Mouse (Mus musculus): ENCODE data around the gene Ywhaq. TPM values are rescaled to one million over a fixed set of nuclear protein-coding genes. Genes with fewer than 3 reads are reported as not detected.
A peak's percentile ranks its signal among the peaks of the same experiment; 100 is the strongest.

The Ywhaq gene
- polyA plus RNA-seq, 1 experiment, result 156 TPM

DNA sequence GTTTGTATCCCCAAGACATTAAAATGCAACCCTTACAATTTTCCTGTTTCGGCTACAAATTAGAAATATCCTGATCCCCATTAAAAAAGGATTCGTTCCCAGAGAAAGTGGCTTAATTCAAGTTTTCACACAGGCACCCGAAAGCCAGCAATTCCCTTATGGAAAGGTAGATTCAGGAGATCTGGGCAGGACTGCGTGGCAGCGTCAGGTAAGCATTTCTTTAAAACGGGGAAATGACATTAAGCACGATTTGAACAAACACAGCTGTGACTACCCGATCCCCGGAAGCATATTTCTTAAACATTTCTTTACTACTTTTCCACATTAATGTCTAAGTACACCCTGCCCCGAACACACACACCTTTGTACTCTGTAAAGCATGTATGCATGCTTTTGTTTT is 646 bp upstream of the Ywhaq start:
- peak overlapping the region; percentile 82 for H3K4me2 ChIP-seq (ENCODE audit: low read depth)
- H3K27me3 ChIP-seq (ENCODE audit: control insufficient read depth, insufficient read depth, insufficient read length), result no peaks in the 10 kb centered on the region
- H3K79me2 ChIP-seq (ENCODE audit: control insufficient read depth, insufficient read depth), result peaks cover 37% of the 10 kb centered on the region
- TF ChIP-seq TCF3 (IDR thresholded peaks at IDR 0.05; ENCODE audit: insufficient read length, low read depth) (no peak), MAX (IDR thresholded peaks at IDR 0.05; ENCODE audit: low read depth) (no peak), POLR2A (IDR thresholded peaks at IDR 0.05; ENCODE audit: insufficient read length, low read depth) (no peak), TCF12 (IDR thresholded peaks at IDR 0.05; ENCODE audit: insufficient read depth, poor library complexity, severe bottlenecking) (no peak)
- H3K4me3 ChIP-seq, result peak overlapping the region; percentile 63
- peaks cover 21% of the 10 kb centered on the region for H3K36me3 ChIP-seq (ENCODE audit: control insufficient read depth, insufficient read depth)
- H3ac ChIP-seq (ENCODE audit: control insufficient read depth, insufficient read length), result no peak overlapping the region

DNA sequence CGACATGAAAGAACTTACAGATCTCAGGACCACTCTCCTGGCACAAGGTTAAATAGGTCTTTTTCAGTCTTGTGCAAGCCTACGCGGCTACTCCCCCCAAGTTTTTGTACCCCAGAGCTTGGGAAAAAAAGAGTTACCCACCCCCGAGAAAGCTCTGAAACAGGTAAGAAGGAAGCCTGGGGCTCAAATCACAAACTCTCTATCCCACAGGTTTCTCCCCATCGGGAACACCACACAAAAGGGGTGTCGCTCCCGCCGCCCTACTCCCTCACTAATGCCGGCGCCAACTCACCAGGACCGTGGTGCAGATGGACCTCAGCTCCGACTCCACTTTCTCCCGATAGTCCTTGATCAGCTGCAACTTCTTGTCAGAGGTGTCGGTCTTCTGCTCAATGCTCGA is 931 bp downstream of the Ywhaq start:
- Histone ChIP-seq H3K4me2 (ENCODE audit: low read depth) (peak overlapping the region; percentile 85), H3K27me3 (ENCODE audit: control insufficient read depth, insufficient read depth, insufficient read length) (no peaks in the 10 kb centered on the region), H3K79me2 (ENCODE audit: control insufficient read depth, insufficient read depth) (peaks cover 53% of the 10 kb centered on the region), H3K4me3 (peak overlapping the region; percentile 63), H3ac (ENCODE audit: control insufficient read depth, insufficient read length) (peak overlapping the region; percentile 68), H3K36me3 (ENCODE audit: control insufficient read depth, insufficient read depth) (peaks cover 30% of the 10 kb centered on the region)
- TF ChIP-seq MAX (IDR thresholded peaks at IDR 0.05; ENCODE audit: low read depth) (no peak), SRF (IDR thresholded peaks at IDR 0.05; ENCODE audit: control insufficient read depth, insufficient read length, low read depth) (no peak), REST (IDR thresholded peaks at IDR 0.05; ENCODE audit: insufficient read depth, insufficient read length) (no peak), MYOG (IDR thresholded peaks at IDR 0.05; ENCODE audit: control insufficient read depth in 1 of 3, insufficient read depth in 1 of 3, insufficient read length in 2 of 3, low read depth in 2 of 3) (no peak), TCF3 (IDR thresholded peaks at IDR 0.05; ENCODE audit: insufficient read length, low read depth) (no peak), POLR2AphosphoS2 (IDR thresholded peaks at IDR 0.05; ENCODE audit: insufficient read length, low read depth) (no peak), CEBPB (IDR thresholded peaks at IDR 0.05; ENCODE audit: insufficient read depth, poor library complexity, severe bottlenecking) (no peak), POLR2A (IDR thresholded peaks at IDR 0.05; ENCODE audit: insufficient read length, low read depth) (no peak), E2F4 (IDR thresholded peaks at IDR 0.05; ENCODE audit: insufficient read depth) (no peak), USF1 (IDR thresholded peaks at IDR 0.05; ENCODE audit: low read depth) (no peak), TCF12 (IDR thresholded peaks at IDR 0.05; ENCODE audit: insufficient read depth, poor library complexity, severe bottlenecking) (no peak)

DNA sequence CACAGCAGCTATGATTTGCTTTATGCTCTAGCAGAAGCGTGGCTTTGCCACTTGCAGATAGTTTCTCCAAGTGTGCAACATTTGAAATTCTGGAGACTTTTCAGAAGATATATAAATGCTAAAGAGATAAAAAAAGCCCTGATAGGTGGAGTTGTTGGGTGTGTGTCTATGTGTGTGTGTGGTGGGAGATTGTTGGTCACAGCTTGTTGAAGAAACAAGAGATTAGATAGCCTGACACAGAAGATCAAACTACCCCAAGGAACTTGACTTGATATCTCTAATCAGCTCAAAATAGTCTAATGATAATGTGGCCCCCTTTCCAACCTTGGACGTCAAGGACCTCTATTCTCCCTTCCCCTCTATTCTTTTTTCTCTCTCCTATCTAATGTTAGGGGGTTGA is 6.8 kb downstream of the Ywhaq start:
- TF ChIP-seq TCF3 (IDR thresholded peaks at IDR 0.05; ENCODE audit: insufficient read length, low read depth) (no peak), MAX (IDR thresholded peaks at IDR 0.05; ENCODE audit: low read depth) (no peak), POLR2A (IDR thresholded peaks at IDR 0.05; ENCODE audit: insufficient read length, low read depth) (no peak), MYOD1 (IDR thresholded peaks at IDR 0.05; ENCODE audit: control insufficient read depth in 1 of 3, insufficient read length in 2 of 3, low read depth in 2 of 3) (no peak), TCF12 (IDR thresholded peaks at IDR 0.05; ENCODE audit: insufficient read depth, poor library complexity, severe bottlenecking) (no peak), CEBPB (IDR thresholded peaks at IDR 0.05; ENCODE audit: insufficient read depth, poor library complexity, severe bottlenecking) (no peak), REST (IDR thresholded peaks at IDR 0.05; ENCODE audit: insufficient read depth, insufficient read length) (no peak), POLR2AphosphoS2 (IDR thresholded peaks at IDR 0.05; ENCODE audit: insufficient read length, low read depth) (no peak), SRF (IDR thresholded peaks at IDR 0.05; ENCODE audit: control insufficient read depth, insufficient read length, low read depth) (no peak), E2F4 (IDR thresholded peaks at IDR 0.05; ENCODE audit: insufficient read depth) (no peak), MYOG (IDR thresholded peaks at IDR 0.05; ENCODE audit: control insufficient read depth in 1 of 3, insufficient read depth in 1 of 3, insufficient read length in 2 of 3, low read depth in 2 of 3) (no peak), USF1 (IDR thresholded peaks at IDR 0.05; ENCODE audit: low read depth) (no peak)
- Histone ChIP-seq H3K79me2 (ENCODE audit: control insufficient read depth, insufficient read depth) (peaks cover 100% of the 10 kb centered on the region), H3K4me2 (ENCODE audit: low read depth) (no peak overlapping the region), H3K36me3 (ENCODE audit: control insufficient read depth, insufficient read depth) (peaks cover 58% of the 10 kb centered on the region), H3K4me3 (no peak overlapping the region), H3K27me3 (ENCODE audit: control insufficient read depth, insufficient read depth, insufficient read length) (no peaks in the 10 kb centered on the region), H3ac (ENCODE audit: control insufficient read depth, insufficient read length) (no peak overlapping the region)

DNA sequence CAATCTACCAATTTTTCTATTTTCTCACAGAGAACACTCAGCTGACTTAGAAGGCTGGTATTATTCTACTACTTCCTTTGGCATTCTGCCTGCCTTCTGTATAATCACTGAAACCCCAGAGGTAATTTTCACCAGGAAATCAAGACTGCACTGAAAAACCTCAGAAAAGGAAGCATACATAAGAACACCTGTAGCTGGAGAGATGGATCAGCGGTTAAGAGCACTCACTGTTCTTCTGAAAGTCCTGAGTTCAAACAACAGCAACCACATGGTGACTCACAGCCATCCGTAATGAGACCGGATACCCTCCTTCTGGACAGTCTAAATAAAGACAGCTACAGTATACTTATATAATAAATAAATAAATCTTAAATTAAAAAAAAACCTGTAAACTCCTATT is 7.8 kb downstream of the Ywhaq start:
- Histone ChIP-seq H3K36me3 (ENCODE audit: control insufficient read depth, insufficient read depth) (peaks cover 62% of the 10 kb centered on the region), H3ac (ENCODE audit: control insufficient read depth, insufficient read length) (no peak overlapping the region), H3K79me2 (ENCODE audit: control insufficient read depth, insufficient read depth) (peaks cover 100% of the 10 kb centered on the region), H3K27me3 (ENCODE audit: control insufficient read depth, insufficient read depth, insufficient read length) (no peaks in the 10 kb centered on the region), H3K4me3 (no peak overlapping the region), H3K4me2 (ENCODE audit: low read depth) (no peak overlapping the region)
- no peak for TF ChIP-seq CEBPB (IDR thresholded peaks at IDR 0.05; ENCODE audit: insufficient read depth, poor library complexity, severe bottlenecking)
- no peak for TF ChIP-seq TCF12 (IDR thresholded peaks at IDR 0.05; ENCODE audit: insufficient read depth, poor library complexity, severe bottlenecking)
- TF ChIP-seq POLR2A (IDR thresholded peaks at IDR 0.05; ENCODE audit: insufficient read length, low read depth), result no peak
- no peak for TF ChIP-seq SRF (IDR thresholded peaks at IDR 0.05; ENCODE audit: control insufficient read depth, insufficient read length, low read depth)

DNA sequence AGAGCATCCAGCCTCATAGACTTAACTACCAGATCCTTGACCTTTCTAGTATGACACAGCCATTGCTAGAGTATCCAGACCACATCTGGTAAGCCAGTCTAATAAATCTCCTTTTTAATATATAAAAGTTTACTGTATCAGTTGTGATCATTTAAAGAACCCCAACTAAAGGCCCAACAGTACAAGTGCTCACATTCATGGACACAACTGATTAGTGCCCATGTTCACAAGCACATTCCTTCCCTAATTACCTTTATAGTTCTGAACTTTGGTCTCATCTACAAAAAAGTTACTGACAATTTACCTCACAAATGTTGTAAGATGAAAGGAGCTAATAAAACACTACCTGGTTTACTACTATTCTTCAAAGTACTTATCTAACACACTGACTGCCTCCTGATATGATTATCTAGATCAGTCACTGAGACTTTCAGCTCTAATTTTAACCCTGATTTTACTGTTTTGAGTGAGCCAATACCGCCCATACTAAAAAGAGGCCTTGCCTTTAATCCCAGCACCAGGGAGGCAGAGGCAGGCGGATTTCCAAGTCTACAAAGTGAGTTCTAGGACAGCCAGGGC is 8.6 kb downstream of the Ywhaq start:
- Histone ChIP-seq H3K79me2 (ENCODE audit: control insufficient read depth, insufficient read depth) (peaks cover 100% of the 10 kb centered on the region), H3K4me2 (ENCODE audit: low read depth) (no peak overlapping the region), H3ac (ENCODE audit: control insufficient read depth, insufficient read length) (no peak overlapping the region), H3K36me3 (ENCODE audit: control insufficient read depth, insufficient read depth) (peaks cover 55% of the 10 kb centered on the region), H3K27me3 (ENCODE audit: control insufficient read depth, insufficient read depth, insufficient read length) (no peaks in the 10 kb centered on the region), H3K4me3 (no peak overlapping the region)
- TF ChIP-seq TCF3 (IDR thresholded peaks at IDR 0.05; ENCODE audit: insufficient read length, low read depth) (no peak), TCF12 (IDR thresholded peaks at IDR 0.05; ENCODE audit: insufficient read depth, poor library complexity, severe bottlenecking) (no peak), CEBPB (IDR thresholded peaks at IDR 0.05; ENCODE audit: insufficient read depth, poor library complexity, severe bottlenecking) (no peak), USF1 (IDR thresholded peaks at IDR 0.05; ENCODE audit: low read depth) (no peak), SRF (IDR thresholded peaks at IDR 0.05; ENCODE audit: control insufficient read depth, insufficient read length, low read depth) (no peak), REST (IDR thresholded peaks at IDR 0.05; ENCODE audit: insufficient read depth, insufficient read length) (no peak), MYOD1 (IDR thresholded peaks at IDR 0.05; ENCODE audit: control insufficient read depth in 1 of 3, insufficient read length in 2 of 3, low read depth in 2 of 3) (no peak), POLR2A (IDR thresholded peaks at IDR 0.05; ENCODE audit: insufficient read length, low read depth) (no peak), E2F4 (IDR thresholded peaks at IDR 0.05; ENCODE audit: insufficient read depth) (no peak), MYOG (IDR thresholded peaks at IDR 0.05; ENCODE audit: control insufficient read depth in 1 of 3, insufficient read depth in 1 of 3, insufficient read length in 2 of 3, low read depth in 2 of 3) (no peak), POLR2AphosphoS2 (IDR thresholded peaks at IDR 0.05; ENCODE audit: insufficient read length, low read depth) (no peak)

All from myocyte (in vitro differentiated cells).